Mouse (Mus musculus) intestine, postnatal 0 days (tissue): ENCODE measurements around the gene Actr5. TPM values are rescaled to one million over a fixed set of nuclear protein-coding genes. Genes with fewer than 3 reads are reported as not detected.

Experiments
- ATAC-seq: fragments of 200-750 bp; cut with Nextera tagmentation; 2 replicates; pipeline ENCODE4 v1.8.0; 2017; ENCODE audit warnings: mild to moderate bottlenecking, moderate TSS enrichment, moderate library complexity
- H3K27ac ChIP-seq: fragments of 300-500 bp; sonication (generic); 2 replicates; pipeline ENCODE4 v1.5.1; 2014; ENCODE audit warnings: mild to moderate bottlenecking, low read depth, low read length, moderate library complexity
- H3K27me3 ChIP-seq: fragments of 300-500 bp; sonication (generic); replicated peaks from 2 replicates; pipeline ENCODE4 v1.6.1; 2014; ENCODE audit warnings: low read length, mixed read lengths; ENCODE audit not compliant: control insufficient read depth, insufficient read depth
- H3K36me3 ChIP-seq: fragments of 300-500 bp; sonication (generic); 2 replicates; pipeline ENCODE4 v1.6.1; 2014; ENCODE audit warnings: mild to moderate bottlenecking, moderate library complexity; ENCODE audit not compliant: control insufficient read depth, insufficient read depth
- H3K4me1 ChIP-seq: fragments of 300-500 bp; sonication (generic); replicated peaks from 2 replicates; pipeline ENCODE4 v1.6.1; 2014; ENCODE audit warnings: antibody characterized with exemption, low read length, mixed read lengths; ENCODE audit not compliant: control insufficient read depth, insufficient read depth
- H3K4me2 ChIP-seq: fragments of 300-500 bp; sonication (generic); replicated peaks from 2 replicates; pipeline ENCODE4 v1.6.1; 2014; ENCODE audit warnings: low read depth, mild to moderate bottlenecking, moderate library complexity
- H3K4me3 ChIP-seq: fragments of 300-500 bp; sonication (generic); 2 replicates; pipeline ENCODE4 v1.5.1; 2014; ENCODE audit warnings: low read depth, low read length
- H3K9ac ChIP-seq: fragments of 300-500 bp; sonication (generic); 2 replicates; pipeline ENCODE4 v1.6.1; 2014; ENCODE audit warnings: mild to moderate bottlenecking, low read depth, low read length
- H3K9me3 ChIP-seq: fragments of 300-500 bp; sonication (generic); 2 replicates; pipeline ENCODE4 v1.6.1; 2016; ENCODE audit warnings: mixed run types; ENCODE audit not compliant: control insufficient read depth
- CTCF ChIP-seq: sonication (generic); IDR thresholded peaks from 2 replicates; pipeline ENCODE4 v1.5.1; 2016; ENCODE audit warnings: low read depth, mild to moderate bottlenecking, control low read depth, antibody characterized with exemption, moderate library complexity
- WGBS: fragments of 180-500 bp; shearing (Covaris S2); extraction: QIAGEN DNeasy Blood & Tissue Kit; methylation state at CpG from one replicate; pipeline ENCODE4 v1.1.7; 2014; 5-methylcytosine and 5-hydroxymethylcytosine counted together
- polyA plus RNA-seq: library from polyadenylated mRNA; unstranded; fragments of >200 nt; fragmentation: Nextera tagmentation; extraction: Ambion mirVana; gene quantifications from 2 replicates; pipeline ENCODE4 v1.2.1, GENCODE M21; 2015

Gene Actr5
- polyA plus RNA-seq, 1 experiment from 2014 or later = 3.7 TPM

- Histone ChIP-seq H3K4me2 (no peak overlapping the region), H3K27me3 (peaks cover 49% of the 10 kb centered on the region), H3K4me3 (no peak overlapping the region), H3K36me3 (no peaks in the 10 kb centered on the region), H3K9me3 (no peaks in the 10 kb centered on the region), H3K27ac (no peak overlapping the region), H3K4me1 (no peaks in the 10 kb centered on the region), H3K9ac (no peak overlapping the region)
- TF ChIP-seq CTCF = no peak
- ATAC-seq = no peak
- WGBS = 11% methylated on average over 4 of the region's 4 CpGs
These were observed 18.1 kb upstream of the Actr5 start for GRCm38 (mm10) chr2:158606511-158606964.

- no peak for ATAC-seq
- no peaks in the 10 kb centered on the region for H3K4me1 ChIP-seq
- no peak overlapping the region for H3K27ac ChIP-seq
- H3K9ac ChIP-seq = no peak overlapping the region
- WGBS = 2% methylated on average over 27 of the region's 27 CpGs
- TF ChIP-seq CTCF = no peak
- peaks cover 81% of the 10 kb centered on the region for H3K27me3 ChIP-seq
- H3K4me2 ChIP-seq = no peak overlapping the region
- H3K36me3 ChIP-seq = no peaks in the 10 kb centered on the region
- no peak overlapping the region for H3K4me3 ChIP-seq
- H3K9me3 ChIP-seq = no peaks in the 10 kb centered on the region
These were observed 15.0 kb upstream of the Actr5 start for GRCm38 (mm10) chr2:158609681-158610080.

DNA sequence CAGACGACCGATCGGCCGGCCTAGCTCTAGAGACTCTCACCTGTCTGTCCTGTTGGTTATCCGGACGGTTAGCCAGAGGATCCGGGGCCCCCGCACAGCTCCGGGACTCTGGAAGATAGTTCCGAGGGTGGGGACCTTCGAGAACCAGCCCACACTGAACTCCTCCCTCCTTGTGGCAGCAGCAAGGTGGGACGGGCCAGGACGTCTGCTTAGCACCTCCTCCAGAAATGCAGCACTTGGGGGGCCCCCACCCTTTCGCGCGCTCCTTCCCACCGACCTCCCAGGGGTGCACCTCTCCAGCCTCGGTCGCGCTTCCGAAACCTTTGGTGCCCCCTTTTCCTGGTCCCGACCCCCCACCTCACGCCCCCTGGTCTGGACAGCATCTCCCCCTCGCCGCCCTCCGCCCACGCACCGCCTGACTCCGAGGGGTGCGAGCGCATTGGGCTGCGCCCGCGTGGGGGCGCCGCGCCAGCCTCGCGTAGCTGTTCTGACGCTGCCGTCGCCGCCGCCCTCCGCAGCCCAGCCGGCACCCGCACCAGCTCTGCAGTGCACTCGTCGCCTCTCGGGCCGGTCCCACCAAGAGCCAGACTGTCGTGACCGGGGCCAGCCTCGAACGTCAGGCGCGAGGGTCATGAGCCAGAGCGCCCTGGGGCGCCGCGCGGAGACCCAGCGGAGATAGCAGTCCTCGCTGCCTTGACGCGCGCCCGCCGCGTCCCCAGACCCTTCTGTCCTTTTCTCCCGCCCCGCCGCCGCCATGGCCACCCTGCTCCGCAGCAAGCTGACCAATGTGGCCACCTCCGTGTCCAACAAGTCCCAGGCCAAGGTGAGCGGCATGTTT lies 14.0 kb upstream of the Actr5 start, which contains the start of gene Slc32a1:
TSS of gene Slc32a1 (plus strand) at position 280 of the 838 bp plus-strand sequence.
- Histone ChIP-seq H3K36me3 (no peaks in the 10 kb centered on the region), H3K4me3 (0 out of 2 replicates have a peak within 1 kb of the TSS, but pooled peaks have one; percentile 9), H3K9ac (no peak within 1 kb of the TSS), H3K27ac (no peak within 1 kb of the TSS), H3K4me1 (no peaks in the 10 kb centered on the region), H3K4me2 (peak within 1 kb of the TSS; percentile 37; the same call in 1 of the 2 replicates), H3K9me3 (no peaks in the 10 kb centered on the region), H3K27me3 (peaks cover 91% of the 10 kb centered on the region)
- TF ChIP-seq CTCF = peak; percentile 17
- no peak for ATAC-seq
- WGBS = 1% methylated on average over 67 of the region's 77 CpGs

- 3% methylated on average over 30 of the region's 30 CpGs for WGBS
- no peak for TF ChIP-seq CTCF
These were observed 13.4 kb upstream of the Actr5 start for GRCm38 (mm10) chr2:158611326-158611719.

GRCm38 (mm10) chr2:158611726-158612670 lies 12.7 kb upstream of the Actr5 start:
- no peaks in the 10 kb centered on the region for H3K9me3 ChIP-seq
- no peak for TF ChIP-seq CTCF
- no peak overlapping the region for H3K27ac ChIP-seq
- no peak for ATAC-seq
- H3K4me3 ChIP-seq = no peak overlapping the region
- H3K4me1 ChIP-seq = no peaks in the 10 kb centered on the region
- H3K27me3 ChIP-seq = peaks cover 95% of the 10 kb centered on the region
- no peak overlapping the region for H3K9ac ChIP-seq
- no peaks in the 10 kb centered on the region for H3K36me3 ChIP-seq
- 5% methylated on average over 30 of the region's 30 CpGs for WGBS
- no peak overlapping the region for H3K4me2 ChIP-seq

More at GRCm38 (mm10) chr2:158611326-158611719, 13.4 kb upstream of the Actr5 start:
- Histone ChIP-seq H3K9ac (no peak overlapping the region), H3K27ac (no peak overlapping the region), H3K9me3 (no peaks in the 10 kb centered on the region), H3K36me3 (no peaks in the 10 kb centered on the region), H3K4me1 (no peaks in the 10 kb centered on the region), H3K27me3 (peaks cover 94% of the 10 kb centered on the region), H3K4me3 (no peak overlapping the region), H3K4me2 (0 out of 2 replicates have a peak overlapping the region, but pooled peaks have one; percentile 37)
- no peak for ATAC-seq
